Mouse (Mus musculus) layer of hippocampus, adult 9-10 months (tissue): Measurements from ENCODE around the gene Reln.

Experiments
- DNase-seq: peaks from one replicate; pipeline ENCODE4 v3.0.0; 2022; ENCODE audit warnings: low spot score

Gene Reln

DNA sequence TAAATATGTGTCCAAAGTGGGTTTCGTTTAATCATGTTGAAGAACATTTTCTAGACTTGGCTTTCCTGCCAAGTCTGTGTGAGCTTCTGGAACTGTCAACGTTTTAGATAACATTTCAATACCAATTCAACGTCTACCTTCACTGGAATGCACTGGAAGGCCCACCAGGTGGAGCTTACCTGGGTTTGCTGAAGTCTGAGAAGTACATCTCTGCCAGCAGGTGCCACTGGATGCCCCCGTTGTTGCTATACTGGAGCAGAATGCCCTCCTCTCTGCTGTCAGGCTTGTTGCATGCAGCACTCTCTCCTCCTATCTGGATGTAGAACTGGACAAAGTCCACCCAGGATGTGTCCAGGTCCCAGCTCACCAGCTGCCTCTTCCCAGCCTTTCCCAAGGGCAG lies 340.6 kb downstream of the Reln start:
- no peak for DNase-seq

DNA sequence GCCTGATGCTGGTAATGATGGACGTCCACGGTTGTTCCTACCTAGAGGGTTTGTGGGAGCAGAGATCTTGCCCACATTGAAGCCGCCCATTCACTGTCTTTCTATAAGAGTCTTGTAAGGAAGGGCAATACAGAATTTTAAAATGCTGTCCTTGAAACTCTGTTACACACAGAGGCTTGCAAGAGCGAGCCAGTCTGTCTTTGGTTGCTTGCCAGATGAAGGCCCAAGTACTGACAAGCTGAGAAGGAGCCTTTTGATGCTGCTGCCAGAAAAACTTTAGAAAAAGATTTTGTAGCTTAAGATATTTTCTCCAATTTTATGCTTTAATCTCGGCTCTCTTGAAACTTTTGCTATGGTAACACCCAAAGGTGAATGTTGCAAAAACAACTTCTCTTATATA lies 356.8 kb downstream of the Reln start:
- no peak for DNase-seq

DNA sequence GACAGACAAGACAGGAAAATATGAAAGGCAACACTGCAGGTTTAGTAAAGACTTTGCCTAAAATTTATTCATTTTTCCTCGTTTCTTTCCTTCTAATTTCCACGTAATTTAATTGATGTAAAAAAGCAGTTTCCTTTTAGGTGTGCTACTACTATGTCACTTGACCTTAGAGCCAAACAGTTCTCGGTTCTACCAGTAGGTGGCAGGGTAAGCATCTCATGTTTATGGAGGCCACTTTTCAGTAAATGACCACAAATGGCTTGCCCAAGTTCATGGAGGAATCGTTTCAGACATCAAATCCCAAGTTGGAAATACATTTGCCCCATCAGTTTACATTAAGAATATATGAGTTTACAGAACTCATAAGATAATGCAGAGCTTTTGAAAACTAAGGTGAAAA lies 358.2 kb downstream of the Reln start:
- DNase-seq, result peak; percentile 27

DNA sequence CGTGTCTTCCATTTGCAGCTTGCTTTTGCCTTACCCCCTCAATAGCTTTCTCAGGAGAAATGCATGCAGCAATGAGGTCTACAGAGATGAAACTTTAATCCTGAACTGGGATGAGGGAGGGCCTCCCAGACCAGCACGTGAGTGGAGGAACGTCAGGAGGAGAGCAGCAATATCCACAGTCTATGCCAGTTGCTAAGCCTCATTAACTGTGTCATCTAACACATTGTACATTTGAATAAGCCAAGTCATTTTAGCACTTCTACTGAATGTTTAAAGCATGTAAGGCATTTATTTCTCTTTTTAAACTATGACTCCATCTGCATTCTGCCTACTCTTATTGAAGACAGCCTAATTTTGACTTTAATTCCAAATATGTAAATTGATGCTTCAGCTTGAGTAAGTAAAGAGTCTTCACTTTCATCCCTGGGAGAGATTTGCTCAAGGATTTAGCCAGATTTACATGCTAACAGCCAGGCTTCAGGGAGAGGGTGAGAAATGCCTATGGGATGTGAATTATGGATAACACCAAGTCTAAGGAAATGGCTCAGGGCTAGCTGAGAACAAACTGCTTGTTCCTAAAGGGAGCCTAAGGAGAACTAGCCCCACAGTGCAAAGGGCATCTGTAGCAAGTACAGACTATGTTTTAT lies 361.4 kb downstream of the Reln start:
- no peak for DNase-seq

DNA sequence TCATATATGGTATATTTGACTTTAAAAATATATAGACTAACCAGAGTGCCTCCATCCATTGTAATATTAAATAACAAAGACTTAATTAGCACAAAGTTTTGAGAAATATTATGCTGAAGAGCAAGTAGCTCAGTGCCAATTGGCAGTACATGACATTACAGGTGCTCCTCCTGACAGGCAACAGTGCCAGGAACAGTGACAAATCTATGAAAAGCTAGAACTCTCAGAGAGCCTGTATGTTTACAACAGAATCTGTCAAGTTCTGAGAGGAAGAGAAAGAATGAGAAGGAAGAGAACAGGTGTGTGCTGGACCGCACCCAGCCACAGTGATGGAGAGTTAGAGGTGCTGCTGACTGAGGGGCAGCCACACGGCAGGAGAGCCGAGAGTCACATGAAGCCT lies 363.3 kb downstream of the Reln start:
- DNase-seq, result no peak

DNA sequence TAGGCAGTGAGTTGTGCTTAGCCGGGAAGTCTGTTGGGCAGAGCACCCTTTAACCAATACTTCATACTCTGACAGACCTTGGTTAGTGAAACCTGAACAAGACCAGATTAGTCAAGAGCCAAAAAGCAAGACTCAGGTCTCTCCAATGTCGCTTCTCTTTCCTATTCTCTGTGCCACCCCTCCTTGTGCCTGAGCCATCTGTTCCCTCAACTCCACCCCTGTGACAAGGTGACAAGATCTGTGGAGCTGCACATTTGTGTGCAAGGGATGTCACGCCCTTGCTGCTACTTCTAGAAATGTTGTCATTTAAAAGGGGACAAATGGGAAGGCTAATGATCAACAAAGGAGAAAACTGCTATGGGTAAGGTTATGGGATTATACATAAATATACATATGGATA lies 364.0 kb downstream of the Reln start:
- DNase-seq, result no peak

DNA sequence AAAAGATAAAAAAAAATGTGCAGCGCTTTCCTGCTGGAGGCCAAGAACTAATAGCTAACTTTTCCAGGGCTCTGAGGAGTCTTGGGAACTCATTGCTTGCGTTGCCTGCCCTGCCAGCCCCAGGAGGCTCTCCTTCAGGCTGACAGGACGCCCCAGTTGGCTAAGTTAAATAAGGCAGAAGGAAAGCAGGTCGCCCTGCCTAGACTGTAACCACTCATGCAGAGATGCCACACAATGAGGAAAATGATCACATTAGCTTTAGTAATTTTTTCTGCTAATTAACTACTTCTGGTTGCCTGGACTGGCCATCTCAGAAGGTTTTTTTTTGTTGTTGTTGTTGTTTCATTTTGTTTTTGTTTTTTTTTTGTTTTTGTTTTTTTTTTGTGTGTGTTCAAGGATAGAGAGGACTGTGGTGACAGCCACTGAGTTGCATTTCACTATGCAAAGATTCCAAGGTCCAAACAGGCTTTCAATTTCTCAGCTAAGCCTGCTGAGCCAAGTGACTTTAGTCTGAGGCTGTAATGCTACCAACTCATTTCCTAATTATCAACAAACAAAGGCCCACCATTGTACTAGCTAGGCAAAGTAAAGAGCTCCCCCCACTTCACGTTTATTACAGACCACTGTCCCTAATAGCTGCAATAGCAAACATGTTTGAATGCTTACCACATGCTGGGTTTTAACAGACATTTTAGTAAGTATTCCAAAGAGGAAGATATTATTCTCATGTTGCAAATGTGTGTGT lies 371.1 kb downstream of the Reln start:
- no peak for DNase-seq

DNA sequence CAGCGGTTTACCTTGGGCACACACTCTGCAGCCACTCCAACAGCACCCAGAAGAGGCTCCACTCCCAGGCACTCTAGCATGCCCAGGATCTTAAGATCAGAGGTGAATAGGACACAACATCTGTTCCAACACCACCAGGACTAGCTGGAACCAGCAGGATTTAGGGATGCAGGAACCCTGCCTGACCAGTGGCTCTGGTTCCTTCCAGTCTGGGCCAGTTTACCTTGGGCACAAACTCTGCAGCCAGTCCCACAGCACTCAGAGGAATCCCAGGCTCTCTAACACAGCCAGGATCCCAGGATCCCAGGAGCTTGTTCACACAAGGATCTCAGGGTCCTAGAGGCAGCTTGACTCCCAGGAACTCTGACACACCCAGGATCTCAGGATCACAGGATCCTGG lies 382.7 kb downstream of the Reln start:
- no peak for DNase-seq

DNA sequence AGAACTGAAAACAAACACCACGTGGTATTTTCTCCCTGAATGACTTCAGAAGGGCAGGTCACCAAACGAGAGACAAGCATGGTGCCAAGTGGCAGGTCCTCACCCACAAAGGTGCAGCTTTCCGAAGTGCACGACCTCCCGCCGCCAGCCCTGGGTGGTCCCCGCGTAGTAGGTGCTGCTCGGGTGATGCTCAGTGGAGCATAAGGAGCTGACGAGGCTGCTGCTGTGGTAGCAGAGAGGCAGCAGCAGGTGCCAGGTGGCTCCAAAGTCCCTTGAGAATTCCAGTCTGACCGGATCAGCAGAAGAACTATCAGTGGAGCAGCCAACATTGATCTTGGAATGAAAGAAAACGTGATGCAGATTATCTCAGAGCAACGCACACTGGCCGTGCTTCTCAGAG lies 384.4 kb downstream of the Reln start:
- DNase-seq, result no peak

DNA sequence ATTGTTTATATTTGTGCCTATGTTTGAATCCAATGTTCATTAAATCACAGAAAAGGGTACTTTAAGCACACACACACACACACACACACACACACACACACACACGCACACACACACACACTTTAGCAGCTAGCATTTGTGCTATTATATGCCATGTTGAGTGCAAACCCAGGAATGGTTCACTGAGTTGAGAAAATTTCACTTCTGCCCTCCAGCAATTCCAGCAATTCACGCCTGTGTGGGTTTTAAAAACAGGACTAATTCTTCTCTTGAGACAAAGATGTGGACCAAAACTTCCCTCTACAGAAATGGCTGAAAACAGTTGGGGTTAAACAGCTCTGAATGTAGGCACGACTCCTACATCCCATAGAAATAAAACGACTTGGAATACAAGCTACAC lies 386.9 kb downstream of the Reln start:
- no peak for DNase-seq

DNA sequence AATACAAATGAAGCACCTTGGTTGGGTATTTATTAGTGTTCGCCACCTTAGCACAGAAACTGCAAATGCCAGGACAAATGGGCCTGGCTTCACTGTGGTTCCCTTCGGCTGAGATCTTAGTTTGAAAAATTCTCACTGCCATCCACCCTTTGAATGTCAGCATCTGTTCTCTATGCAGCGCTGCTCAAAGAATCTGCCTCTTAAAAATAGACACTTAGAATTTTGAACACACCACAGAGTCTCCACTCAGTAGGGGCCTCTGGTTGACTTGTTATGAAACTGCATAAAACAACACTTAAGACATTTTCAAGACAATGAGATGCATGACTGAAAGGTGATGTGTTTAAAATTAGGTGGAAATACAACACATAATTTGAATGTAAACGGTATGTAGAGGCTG lies 387.4 kb downstream of the Reln start:
- no peak for DNase-seq

DNA sequence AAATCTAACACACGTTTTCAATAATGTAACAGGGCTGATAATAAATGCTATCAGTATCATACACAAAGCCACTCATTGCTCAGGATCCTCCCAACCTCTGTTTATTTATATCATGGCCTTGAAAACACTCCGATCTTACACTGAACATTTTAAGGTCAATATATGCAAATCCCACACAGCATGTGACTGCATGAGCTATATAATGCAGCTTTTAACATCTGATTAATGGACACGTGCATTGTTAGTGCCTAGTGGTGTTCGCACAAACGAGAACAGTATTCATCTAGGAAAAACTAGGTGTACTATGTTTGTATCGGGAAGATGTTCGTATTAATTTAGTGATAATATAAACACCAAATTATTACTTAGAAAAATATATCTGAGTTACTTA lies 395.0 kb downstream of the Reln start:
- no peak for DNase-seq

DNA sequence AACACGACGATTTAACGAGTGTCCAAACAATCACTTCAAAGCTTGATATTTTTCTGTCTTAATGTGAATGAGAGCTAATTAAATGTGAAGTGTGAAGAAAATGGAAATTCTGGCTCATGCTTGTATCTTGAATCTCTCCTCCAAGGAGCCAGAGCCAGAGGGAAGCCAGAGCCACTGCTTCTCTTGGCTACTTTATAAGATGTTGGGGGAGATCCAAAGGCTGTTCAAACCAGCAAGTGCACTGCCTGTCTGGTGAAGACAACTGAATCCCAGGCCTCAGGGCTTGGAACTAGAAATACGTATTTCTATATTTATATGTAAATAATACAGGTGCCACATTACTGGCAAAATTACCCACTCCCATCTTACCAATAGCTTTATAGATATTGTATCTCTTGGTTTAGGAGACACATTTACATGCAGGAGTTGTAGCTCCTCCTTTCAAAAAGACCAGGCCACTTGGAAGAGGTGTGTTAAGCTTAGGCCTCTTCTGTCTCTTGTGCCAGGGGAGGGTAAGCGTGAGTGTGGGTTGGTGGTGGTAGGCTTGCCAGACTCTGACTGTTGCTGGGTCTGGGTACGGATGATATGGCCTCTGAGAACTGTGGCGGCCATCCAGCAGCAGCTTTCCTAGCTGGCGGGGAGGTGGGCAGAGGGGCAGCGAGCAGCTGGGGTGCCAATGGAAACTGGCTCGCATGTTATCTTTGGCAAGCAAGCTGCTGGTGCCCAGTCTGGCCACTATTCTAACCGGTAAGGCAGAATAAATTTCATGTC lies 395.6 kb downstream of the Reln start:
- no peak for DNase-seq

DNA sequence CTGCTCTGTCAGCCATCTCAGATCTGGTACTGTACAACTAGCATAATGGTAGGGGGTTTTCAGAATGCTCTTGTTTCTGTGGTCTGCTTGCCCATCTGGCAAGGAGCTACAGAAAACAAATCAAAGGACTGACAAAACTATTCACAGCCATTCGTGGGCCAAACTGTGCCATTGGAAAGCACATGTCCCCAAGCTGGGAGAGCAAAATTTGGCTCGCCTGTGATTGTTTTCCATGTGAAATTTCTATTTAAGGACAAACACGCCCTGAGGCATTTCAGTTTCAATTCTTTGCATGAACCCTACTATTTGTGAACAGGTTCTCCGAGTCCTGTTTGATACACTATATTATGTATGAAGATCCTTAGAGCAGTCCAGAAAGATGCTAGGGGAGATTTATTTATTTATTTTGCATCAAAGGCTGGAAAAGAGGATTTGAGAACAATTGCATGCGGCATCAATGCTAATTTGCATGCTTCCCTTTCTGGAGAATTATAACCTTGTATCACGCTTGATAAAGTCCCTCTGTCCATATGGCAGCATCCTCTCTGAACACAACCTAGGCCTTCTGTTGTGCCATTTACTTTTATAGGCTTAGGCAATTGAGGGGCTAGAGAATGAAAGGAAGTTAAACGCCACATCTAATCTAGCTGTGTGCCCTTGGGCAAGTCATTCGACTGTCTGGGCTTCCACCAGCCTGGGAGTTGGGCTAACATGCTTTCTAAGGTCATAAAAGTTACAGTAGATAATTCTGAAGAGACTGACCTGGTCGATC lies 396.7 kb downstream of the Reln start:
- no peak for DNase-seq

DNA sequence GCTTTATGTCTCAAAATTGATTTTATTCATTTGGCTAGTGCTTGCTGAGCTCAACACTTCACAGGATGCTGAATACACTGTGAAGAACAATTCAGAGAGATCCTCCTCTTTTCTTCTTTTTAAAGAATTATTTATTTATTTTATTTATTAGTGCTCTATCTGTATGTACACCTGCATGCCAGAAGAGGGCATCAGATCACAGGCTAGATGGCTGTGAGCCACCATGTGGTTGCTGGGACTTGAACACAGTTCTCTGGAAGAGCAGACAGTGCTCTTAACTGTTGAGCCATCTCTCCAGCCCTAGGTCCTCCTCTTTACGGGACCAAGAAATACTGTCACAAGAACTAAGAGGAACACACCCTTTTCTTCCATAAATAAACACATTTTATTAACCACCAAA lies 399.9 kb downstream of the Reln start:
- no peak for DNase-seq

DNA sequence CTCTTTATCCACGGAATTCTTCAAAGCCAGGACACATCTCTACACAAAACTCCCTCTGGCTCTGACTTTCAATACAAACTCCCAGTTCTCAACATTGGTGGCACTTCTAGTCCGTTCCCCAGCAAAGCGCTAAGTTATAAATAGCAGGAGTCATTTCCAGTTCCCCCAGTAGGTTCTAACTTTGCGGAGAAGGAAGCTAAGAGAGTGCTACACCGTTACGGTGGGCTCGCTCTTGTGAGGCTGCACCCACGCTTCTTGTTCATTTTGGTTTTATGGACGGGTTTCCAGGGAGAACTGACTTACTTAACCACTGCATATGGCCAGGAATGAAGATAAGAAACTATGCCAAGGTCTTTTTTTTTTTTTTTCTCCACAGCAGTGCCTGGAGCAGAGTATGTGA lies 405.1 kb downstream of the Reln start:
- DNase-seq, result no peak

DNA sequence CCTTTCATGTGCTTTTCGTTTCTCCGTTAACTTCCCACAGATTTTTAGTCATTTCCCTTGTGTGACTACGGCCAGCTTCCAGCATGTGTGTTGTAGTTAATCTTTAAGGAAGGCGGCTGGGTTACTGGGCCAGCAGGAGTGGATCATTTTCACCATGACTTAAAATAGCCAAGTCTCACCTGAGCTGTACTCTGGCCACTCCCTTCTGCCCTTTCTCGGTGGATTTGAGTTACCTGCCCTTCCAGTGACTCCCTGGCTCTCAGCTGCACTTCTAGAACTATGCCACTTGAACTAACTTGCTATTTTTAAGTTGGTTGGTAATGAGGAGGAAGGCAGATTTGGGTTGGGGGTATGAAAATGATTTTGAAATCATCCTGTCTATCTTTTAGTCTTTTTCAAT lies 406.4 kb downstream of the Reln start:
- no peak for DNase-seq

DNA sequence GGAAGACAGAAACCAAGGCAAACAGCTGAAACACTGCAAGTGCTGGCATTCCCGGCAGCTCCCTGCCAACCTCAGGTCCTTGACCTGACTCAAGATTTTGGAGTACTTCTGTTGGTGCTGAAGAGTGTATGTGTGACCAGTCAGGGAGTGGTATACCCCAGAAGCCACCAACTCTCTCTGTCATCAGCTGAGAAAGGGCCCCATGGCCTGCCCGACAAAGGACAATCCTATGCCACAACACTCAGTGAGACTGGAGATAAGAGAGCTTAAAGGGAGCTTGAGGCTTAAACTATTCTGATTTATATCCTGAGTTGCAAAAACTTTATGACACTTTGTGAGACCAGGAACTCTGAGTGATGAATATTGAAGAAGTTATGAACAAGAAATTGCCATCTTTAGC lies 407.9 kb downstream of the Reln start:
- no peak for DNase-seq

DNA sequence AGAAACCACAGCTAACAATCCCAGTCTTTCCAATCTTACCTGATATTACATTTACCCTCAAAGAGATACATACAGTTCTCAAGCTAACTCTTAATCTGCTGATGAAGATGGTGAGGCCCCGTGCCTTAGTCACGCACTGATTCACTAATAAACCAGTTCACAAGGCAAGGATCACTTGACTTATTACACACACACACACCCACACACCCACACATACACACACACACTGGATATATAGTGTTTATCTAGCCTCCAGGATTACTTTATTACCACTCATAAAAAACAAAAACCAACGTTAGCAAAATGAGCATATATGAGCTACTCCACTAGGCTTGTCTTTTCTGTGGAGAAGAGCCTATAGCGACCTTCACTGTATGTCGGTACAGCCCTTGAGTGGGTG lies 408.4 kb downstream of the Reln start:
- no peak for DNase-seq

DNA sequence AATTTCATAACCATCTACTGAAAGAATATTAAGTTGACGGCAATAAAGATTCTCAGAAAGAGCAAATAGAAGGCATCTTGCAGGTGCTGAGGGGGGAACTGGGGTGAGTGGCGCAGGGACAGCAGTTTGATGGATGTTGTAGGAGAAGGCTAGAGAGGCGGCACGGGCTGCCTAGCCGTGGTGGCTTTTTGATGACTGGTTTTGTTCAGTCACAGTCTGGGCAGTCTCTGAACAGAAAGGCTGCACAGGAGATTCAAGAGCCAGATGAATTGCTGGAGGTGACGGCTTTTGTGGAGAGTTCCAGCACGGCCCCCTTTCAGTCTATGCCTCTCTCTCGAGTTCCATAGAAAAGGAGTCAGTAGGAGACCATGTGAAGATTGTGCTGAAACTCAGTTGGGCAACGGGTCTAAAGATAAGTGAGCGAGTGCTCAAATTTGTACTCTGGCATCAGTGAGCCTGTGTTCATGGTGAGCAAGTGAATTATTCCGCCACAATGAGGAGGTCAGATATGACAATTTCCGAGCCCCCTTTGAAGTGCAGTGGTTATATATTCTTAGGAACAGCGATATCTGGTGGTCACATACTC lies 409.6 kb downstream of the Reln start:
- DNase-seq, result no peak

DNA sequence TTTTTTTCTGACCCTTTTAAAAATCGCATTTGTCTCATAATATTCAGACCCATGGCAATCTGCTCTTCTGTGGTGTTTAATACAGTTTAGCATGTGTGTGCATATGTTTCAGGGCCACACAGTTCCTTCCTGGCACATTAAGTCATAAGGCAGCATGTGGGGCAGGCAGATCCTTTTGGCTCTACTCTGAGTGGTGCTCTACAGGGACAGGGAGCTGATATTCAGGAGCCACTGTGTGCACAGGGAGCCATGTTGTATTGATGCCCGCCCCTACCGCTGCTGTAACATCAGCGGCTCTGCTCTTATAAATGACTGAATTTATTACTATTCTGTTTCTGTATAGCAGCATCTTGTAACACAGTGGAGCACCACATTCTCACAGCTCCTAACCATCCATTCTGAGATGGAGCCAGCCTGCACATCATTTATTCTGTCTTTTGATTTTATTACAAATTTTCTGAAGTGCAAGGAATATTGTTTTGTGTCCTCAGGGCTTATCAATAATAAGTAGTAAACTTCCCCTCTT lies 410.3 kb downstream of the Reln start:
- DNase-seq, result no peak
